Mouse (Mus musculus) thymus, postnatal 25 days (tissue): Measurements from ENCODE around the gene Smco4.
"Not testable (repeated sequence)": the region's sequence is repeated elsewhere in the genome, so short reads cannot be mapped to it uniquely, and the experiment has no call there.

Experiments
- DNase-seq: peaks from one replicate; pipeline ENCODE4 v3.0.0; 2022

Gene Smco4

GRCm38 (mm10) chr9:15493235-15493924 lies at the start of gene Smco4:
Smco4 (plus strand) TSS chr9:15493432.
- peak; percentile 83 for DNase-seq

- DNase-seq = no peak
Observed at GRCm38 (mm10) chr9:15447397-15447796, 45.8 kb upstream of the Smco4 start.

- no peak for DNase-seq
Observed at GRCm38 (mm10) chr9:15450921-15451320, 42.3 kb upstream of the Smco4 start.

GRCm38 (mm10) chr9:15472256-15472655 lies 21.0 kb upstream of the Smco4 start:
- DNase-seq = no peak

GRCm38 (mm10) chr9:15473206-15473605 lies 20.0 kb upstream of the Smco4 start:
- no peak for DNase-seq

GRCm38 (mm10) chr9:15477556-15477955 lies 15.7 kb upstream of the Smco4 start:
- DNase-seq = no peak

- no peak for DNase-seq
Observed at GRCm38 (mm10) chr9:15487682-15488424, 5.4 kb upstream of the Smco4 start.

GRCm38 (mm10) chr9:15489293-15489692 lies 3.9 kb upstream of the Smco4 start:
- DNase-seq = no peak

GRCm38 (mm10) chr9:15490331-15491100 lies 2.7 kb upstream of the Smco4 start:
- DNase-seq = no peak

GRCm38 (mm10) chr9:15491686-15492085 lies 1.5 kb upstream of the Smco4 start:
- DNase-seq = no peak

- DNase-seq = no peak
Observed at GRCm38 (mm10) chr9:15492401-15492800, 831 bp upstream of the Smco4 start.

GRCm38 (mm10) chr9:15493925-15494558 lies 810 bp downstream of the Smco4 start:
- DNase-seq = peak; percentile 79

GRCm38 (mm10) chr9:15495281-15495680 lies 2.0 kb downstream of the Smco4 start:
- DNase-seq = not testable (repeated sequence)

- DNase-seq = no peak
Observed at GRCm38 (mm10) chr9:15495921-15496577, 2.8 kb downstream of the Smco4 start.

- DNase-seq = no peak
Observed at GRCm38 (mm10) chr9:15500025-15500424, 6.8 kb downstream of the Smco4 start.

- DNase-seq = no peak
Observed at GRCm38 (mm10) chr9:15501319-15502256, 8.4 kb downstream of the Smco4 start.

- no peak for DNase-seq
Observed at GRCm38 (mm10) chr9:15502476-15502875, 9.2 kb downstream of the Smco4 start.

- no peak for DNase-seq
Observed at GRCm38 (mm10) chr9:15503307-15503706, 10.1 kb downstream of the Smco4 start.

GRCm38 (mm10) chr9:15503827-15504226 lies 10.6 kb downstream of the Smco4 start:
- DNase-seq = no peak

GRCm38 (mm10) chr9:15505288-15505687 lies 12.1 kb downstream of the Smco4 start:
- DNase-seq = no peak

- DNase-seq = no peak
Observed at GRCm38 (mm10) chr9:15506863-15507262, 13.6 kb downstream of the Smco4 start.
